Mouse (Mus musculus) cerebellum, adult 2 months (tissue): ENCODE data around the gene Clasrp. TPM values are rescaled to one million over a fixed set of nuclear protein-coding genes. Genes with fewer than 3 reads are reported as not detected.
A peak's percentile ranks its signal among the peaks of the same experiment; 100 is the strongest.

ENCODE experiments used
- DNase-seq, 2 experiments: peaks; one replicate each; pipeline ENCODE4 v3.0.0; 2021
- H3K27ac ChIP-seq: fragments of 200-500 bp; 2 replicates; pipeline ENCODE4 v1.5.1; 2012; ENCODE audit warnings: low read length, control low read depth, inconsistent platforms; ENCODE audit not compliant: insufficient read depth
- H3K27me3 ChIP-seq: fragments of 200-500 bp; 2 replicates; pipeline ENCODE4 v1.6.1; 2012; ENCODE audit warnings: inconsistent platforms, mild to moderate bottlenecking, low read length, moderate library complexity; ENCODE audit not compliant: control insufficient read depth, insufficient read depth
- H3K4me1 ChIP-seq: fragments of 200-500 bp; 2 replicates; pipeline ENCODE4 v1.6.1; 2011; ENCODE audit warnings: low read length; ENCODE audit not compliant: control insufficient read depth, insufficient read depth
- H3K4me3 ChIP-seq: fragments of 200-500 bp; replicated peaks from 2 replicates; pipeline ENCODE3; 2011; ENCODE audit warnings: mild to moderate bottlenecking, low read depth, low read length, control low read depth; ENCODE audit not compliant: insufficient read depth
- CTCF ChIP-seq: fragments of 200-500 bp; IDR thresholded peaks from 2 replicates; pipeline ENCODE4 v1.5.1; 2011; ENCODE audit warnings: low read depth, mild to moderate bottlenecking, control low read depth, low read length, moderate library complexity, borderline replicate concordance; ENCODE audit not compliant: insufficient read depth
- POLR2A ChIP-seq: fragments of 200-500 bp; IDR thresholded peaks from 2 replicates; pipeline ENCODE4 v1.6.1; 2011; ENCODE audit warnings: low read length, control low read depth, borderline replicate concordance; ENCODE audit not compliant: insufficient read depth
- WGBS: fragments of 180-500 bp; shearing (Covaris S2); methylation state at CpG from one replicate; pipeline ENCODE4 v1.1.7; 2018; 5-methylcytosine and 5-hydroxymethylcytosine counted together
- polyA plus RNA-seq: library from polyadenylated mRNA; depleted of rRNA; stranded (reverse); fragments of >200 nt; gene quantifications from 2 replicates; pipeline ENCODE4 v1.2.3, GENCODE M21; 2012

The Clasrp gene
- polyA plus RNA-seq, 1 experiment: 151 TPM

DNA sequence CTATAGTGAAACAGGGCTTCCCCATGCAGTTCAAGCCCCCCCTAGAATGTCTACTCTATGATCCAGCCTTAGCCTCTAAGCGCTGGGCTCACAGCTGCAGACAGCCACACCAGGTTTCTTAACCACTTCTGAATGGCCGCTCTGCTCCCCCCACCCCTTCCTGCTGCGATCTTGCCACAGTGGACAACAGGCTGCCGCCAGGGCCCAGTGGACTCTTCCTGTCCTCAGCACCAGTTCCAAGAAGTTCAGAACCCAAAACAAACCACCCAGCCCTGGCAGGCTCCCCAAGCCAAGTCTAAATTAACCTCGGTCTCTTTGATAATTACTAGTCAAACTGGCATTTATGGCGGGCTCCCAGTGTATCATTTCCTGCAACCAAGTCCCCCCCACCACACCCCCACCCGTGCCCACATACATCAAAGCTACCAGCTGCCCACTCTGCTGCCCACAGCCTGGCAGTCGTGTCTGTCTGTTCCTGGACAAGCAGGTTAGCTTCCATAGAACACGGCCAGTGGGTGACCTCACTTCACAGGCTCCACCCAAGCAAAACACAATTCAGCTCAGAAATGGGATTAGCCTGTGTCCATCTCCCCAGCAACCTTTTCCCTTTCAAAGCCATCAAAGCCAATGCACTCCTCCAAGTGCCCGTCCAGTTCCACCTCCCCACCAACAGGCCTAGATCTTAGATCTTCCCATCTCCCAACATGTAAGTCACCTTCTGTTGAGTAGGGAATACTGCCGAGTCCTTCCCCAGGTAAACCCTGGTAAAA lies 43.6 kb downstream of the Clasrp start:
- 2% methylated on average over 11 of the region's 11 CpGs for WGBS
- no peak for DNase-seq
- 0 out of 2 replicates have a peak, but pooled peaks have one; percentile 14 for TF ChIP-seq POLR2A
- TF ChIP-seq CTCF: no peak
- Histone ChIP-seq H3K4me1 (peaks cover 35% of the 10 kb centered on the region), H3K27ac (no peak overlapping the region), H3K4me3 (peak overlapping the region; percentile 91), H3K27me3 (no peaks in the 10 kb centered on the region)

DNA sequence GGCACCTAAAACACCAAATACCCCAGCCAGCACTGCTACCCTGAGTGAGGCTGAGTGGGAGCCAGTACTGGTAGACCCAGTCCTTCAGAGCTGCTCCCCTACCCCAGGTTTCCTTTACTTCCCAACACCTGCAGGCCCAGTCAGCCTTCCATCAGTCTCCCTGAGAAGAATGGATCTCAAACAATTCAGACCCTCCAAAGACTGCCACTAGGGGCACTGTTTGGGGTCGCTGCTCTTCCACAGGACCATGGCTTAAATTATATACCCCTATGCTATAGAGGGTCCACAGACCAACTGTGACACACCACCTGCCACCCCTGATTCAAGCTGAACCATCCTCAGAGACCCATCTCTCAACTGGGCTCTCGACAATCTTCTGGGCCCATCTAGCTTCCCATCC lies 45.3 kb downstream of the Clasrp start:
- H3K27me3 ChIP-seq: no peaks in the 10 kb centered on the region
- H3K4me3 ChIP-seq: no peak overlapping the region
- TF ChIP-seq CTCF: peak; percentile 38; the same call in 1 of the 2 replicates
- TF ChIP-seq POLR2A: no peak
- H3K27ac ChIP-seq: no peak overlapping the region
- H3K4me1 ChIP-seq: peaks cover 44% of the 10 kb centered on the region
- 42% methylated on average over 2 of the region's 2 CpGs for WGBS
- DNase-seq: no peak

DNA sequence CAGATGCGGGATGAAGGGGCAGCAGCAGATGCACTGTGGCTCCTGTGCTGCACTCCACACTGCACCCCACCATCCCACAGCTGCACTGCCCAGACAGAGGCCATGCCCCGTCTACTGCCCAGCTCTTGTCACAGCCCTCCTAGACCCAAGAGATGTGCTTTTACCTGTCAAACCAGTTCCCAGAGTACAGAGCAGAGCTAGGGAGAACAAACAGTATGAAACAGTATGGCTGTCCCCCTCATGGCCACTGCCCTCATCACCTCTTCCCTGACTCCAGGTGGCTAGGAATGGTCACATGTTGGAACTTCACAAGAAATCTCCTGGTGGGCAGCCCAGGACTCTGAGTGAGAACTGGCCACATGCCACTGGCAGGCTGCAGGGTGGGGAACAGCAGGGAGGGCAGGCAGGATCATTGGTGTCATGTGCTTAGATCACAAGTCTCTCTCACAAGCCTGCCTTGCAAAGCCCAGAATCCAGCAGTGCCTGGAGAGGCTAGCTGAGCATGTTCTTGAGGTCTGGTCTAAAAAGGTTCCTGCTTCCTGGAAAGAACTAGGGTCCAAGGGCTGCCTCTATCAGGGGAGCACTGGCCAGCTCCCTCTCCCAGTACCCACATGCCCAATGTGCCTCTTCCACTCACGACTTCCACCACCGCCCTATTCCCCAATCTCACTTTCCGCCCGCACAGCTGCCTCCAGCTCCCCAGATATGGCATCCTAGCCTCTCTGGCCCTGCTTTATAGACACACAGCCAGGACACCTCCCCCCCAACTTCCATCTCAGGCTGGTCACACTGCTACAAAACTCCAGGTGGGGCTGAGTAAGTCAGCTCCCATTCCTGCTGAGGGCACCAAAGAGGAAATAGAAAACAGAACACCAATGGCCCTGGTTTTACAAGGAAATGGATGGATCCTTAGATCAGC lies 46.0 kb downstream of the Clasrp start:
- H3K4me1 ChIP-seq: peaks cover 46% of the 10 kb centered on the region
- WGBS: 73% methylated on average over 6 of the region's 6 CpGs
- TF ChIP-seq POLR2A (no peak), CTCF (no peak)
- H3K27me3 ChIP-seq: no peaks in the 10 kb centered on the region
- H3K4me3 ChIP-seq: no peak overlapping the region
- DNase-seq: no peak
- H3K27ac ChIP-seq: peak overlapping the region; percentile 13; the same call in 1 of the 2 replicates

DNA sequence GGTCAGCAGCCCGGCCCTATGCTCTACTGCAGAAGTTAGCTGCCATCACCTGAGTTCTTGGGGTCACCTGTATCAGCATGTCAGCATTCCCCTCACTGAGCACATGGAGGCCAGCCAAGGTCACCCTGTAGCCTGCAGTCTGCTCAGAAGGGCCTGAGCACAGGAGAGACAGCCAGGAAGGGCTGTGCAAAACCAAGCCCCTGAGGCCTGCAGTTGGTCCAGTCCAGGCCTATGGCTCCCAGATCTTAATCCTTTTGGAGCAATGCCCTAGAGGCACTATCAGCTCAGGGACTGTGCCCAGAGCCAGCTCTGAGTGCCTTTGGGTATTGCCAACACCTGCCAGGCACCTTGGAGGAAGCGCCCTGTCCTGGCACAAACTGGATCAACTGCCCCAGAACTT lies 47.2 kb downstream of the Clasrp start:
- 20% methylated on average over 2 of the region's 2 CpGs for WGBS

DNA sequence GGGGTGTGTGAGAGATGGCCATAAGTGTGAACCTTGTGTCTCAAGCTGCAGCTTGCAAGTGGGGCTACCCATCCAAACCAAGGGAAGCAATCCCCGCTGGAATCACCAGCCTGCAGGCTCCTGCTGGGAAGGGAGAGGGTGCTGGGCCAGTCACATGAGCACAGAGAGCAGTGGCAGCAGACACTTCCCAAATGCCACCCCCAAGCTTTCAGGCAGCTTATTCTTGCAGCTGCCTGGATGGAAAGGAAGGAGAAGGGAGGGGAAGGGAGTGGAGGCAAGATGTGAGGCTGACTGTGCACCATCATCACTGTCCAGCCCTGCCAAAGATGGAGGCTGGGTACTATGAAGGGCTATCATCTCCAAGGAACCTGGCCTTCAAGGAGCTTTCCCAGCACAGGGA lies 50.1 kb downstream of the Clasrp start:
- H3K4me1 ChIP-seq: peaks cover 46% of the 10 kb centered on the region
- WGBS: 39% methylated on average over 1 of the region's 1 CpGs
- no peak overlapping the region for H3K4me3 ChIP-seq
- H3K27ac ChIP-seq: no peak overlapping the region
- TF ChIP-seq CTCF (no peak), POLR2A (no peak)
- H3K27me3 ChIP-seq: no peaks in the 10 kb centered on the region
- no peak for DNase-seq

More for the DNA sequence above, 47.2 kb downstream of the Clasrp start:
- H3K27ac ChIP-seq: peak overlapping the region; percentile 64
- no peaks in the 10 kb centered on the region for H3K27me3 ChIP-seq
- H3K4me3 ChIP-seq: no peak overlapping the region
- TF ChIP-seq CTCF (no peak), POLR2A (no peak)
- H3K4me1 ChIP-seq: peaks cover 52% of the 10 kb centered on the region
- DNase-seq: peak in 1 of 2 experiments; percentile 69

DNA sequence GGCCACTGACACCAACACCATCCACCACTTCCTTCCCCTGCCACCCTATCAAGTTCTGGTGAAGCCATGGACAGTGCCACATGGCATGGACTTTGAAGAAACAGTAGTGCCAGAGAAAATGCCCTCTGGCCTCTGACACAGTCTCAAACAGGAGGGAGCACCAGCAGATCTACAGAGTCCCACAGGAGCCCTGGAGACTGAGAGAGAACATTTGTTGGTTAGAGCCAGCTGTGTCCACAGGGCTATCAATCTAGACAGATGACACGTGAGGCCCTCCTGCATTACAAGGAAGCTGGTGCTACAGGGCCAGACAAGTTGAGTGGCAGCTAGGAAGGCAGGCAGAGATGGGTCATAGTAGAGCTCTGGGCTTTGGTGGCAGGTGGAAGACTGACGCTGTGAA lies 51.8 kb downstream of the Clasrp start:
- 41% methylated on average over 2 of the region's 2 CpGs for WGBS
- H3K4me1 ChIP-seq: peaks cover 39% of the 10 kb centered on the region
- no peaks in the 10 kb centered on the region for H3K27me3 ChIP-seq
- H3K4me3 ChIP-seq: no peak overlapping the region
- TF ChIP-seq POLR2A: no peak
- TF ChIP-seq CTCF: no peak
- H3K27ac ChIP-seq: no peak overlapping the region
- no peak for DNase-seq

DNA sequence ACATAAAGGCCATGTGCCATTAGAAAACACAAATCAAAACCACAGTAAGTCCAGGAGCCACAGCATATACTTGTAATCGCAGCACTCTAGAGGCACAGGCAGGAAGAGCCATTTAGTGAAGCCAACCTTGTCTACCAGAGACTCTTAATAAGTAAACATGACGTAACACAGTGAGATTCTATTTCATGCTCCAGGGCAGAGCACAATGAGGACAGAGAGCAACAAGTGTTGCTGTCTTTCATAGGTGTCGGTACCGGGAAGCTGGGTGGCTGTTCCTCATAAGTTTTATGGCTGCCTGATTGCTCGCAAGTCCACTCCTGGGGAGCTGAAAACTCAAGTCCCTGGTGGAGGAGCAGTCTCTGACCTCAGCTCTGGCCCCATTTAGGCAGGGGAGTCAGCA lies 52.7 kb downstream of the Clasrp start:
- H3K4me1 ChIP-seq: peaks cover 36% of the 10 kb centered on the region
- 83% methylated on average over 5 of the region's 5 CpGs for WGBS
- DNase-seq: no peak
- no peaks in the 10 kb centered on the region for H3K27me3 ChIP-seq
- H3K27ac ChIP-seq: no peak overlapping the region
- no peak overlapping the region for H3K4me3 ChIP-seq
- TF ChIP-seq POLR2A (no peak), CTCF (no peak)

DNA sequence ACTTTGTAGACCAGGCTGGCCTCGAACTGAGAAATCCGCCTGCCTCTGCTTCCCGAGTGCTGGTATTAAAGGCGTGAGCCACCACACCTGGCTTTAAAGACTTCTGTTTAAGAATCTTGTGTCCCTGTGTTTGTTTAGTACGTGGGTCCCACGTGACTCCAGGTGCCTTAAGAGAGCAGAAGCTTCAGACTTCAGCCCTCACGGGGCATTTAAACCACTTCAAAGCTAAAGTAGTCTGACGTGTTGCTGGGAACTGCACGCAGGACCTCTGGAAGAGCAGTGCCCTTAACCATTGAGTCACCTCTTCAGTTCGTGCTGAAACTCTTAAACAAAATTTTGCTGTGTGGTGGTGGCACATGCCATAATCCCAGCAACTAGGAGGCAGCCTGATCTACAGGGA lies 54.9 kb downstream of the Clasrp start:
- Histone ChIP-seq H3K27ac (no peak overlapping the region), H3K4me3 (no peak overlapping the region), H3K27me3 (no peaks in the 10 kb centered on the region), H3K4me1 (peaks cover 36% of the 10 kb centered on the region)
- TF ChIP-seq CTCF (no peak), POLR2A (no peak)
- DNase-seq: no peak
- 91% methylated on average over 10 of the region's 10 CpGs for WGBS
